Mouse (Mus musculus): ENCODE data around the gene Fsd1.

The Fsd1 gene

DNA sequence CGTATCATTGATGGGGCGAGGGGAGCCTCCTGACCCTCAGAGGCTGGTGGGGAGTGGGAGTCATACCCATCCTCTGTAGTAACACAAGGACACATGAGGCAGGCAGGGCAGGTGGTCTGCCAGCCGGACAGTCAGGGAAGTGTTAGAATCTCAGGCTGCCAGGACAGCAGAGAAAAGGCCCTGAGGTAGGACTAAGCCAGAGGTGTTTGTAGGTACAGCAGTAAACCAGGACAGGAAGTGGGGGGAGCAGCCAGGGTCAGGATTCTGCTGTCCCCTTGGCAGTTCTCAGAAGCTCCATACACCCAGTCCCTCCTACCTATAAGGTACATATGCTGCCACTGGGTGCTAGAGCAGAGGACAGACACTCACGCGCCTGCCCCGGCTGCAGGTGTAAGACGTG, 24.7 kb upstream of the Fsd1 start:
- no peak for DNase-seq (ENCODE audit: low spot score in 2 of 2)

DNA sequence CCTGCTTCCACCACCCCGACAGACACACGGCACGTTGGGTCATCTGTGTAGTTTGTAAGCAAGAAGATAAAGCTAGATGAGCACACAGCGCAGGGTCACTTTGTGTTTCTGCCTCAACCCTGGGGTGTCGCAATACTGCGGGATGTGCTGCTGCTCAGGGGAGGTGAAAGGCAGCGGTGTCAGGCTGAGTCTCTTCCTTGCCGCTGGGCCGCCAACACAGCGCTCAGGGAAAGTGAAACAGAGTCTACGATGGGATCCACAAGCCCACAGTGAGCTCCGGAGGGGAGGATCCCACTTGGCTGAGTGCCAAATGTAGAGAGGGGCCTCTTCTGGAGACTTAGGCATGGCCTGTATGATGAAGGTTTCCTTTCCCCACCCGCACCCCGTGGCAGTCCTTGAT, 23.1 kb upstream of the Fsd1 start:
- no peak for DNase-seq (ENCODE audit: low spot score in 2 of 2)

- DNase-seq (ENCODE audit: low spot score in 2 of 2), result no peak
Measured at GRCm38 (mm10) chr17:55964496-55964895, 21.8 kb upstream of the Fsd1 start.

- no peak for DNase-seq (ENCODE audit: low spot score in 2 of 2)
Measured at GRCm38 (mm10) chr17:55964996-55965395, 21.3 kb upstream of the Fsd1 start.

DNA sequence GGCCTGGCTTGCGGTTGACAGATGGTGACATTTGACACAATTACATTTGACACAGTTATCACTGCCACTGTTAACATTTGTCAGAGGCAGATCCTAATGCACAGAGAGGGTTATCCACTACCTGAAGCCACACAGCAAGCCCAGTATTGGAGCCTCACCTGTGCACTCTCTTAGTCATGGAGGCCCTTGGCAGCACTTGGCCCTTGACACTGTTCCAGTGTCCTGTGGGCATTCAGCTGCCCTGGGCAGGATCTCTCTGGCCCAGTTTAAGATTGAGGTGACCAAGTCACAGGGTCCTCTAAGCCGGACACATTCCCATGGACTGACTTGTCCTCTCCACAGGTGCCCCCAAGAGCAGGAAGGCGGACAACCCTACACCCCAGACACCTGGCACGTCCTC, 19.1 kb upstream of the Fsd1 start:
- no peak for DNase-seq (ENCODE audit: low spot score in 2 of 2)

GRCm38 (mm10) chr17:55968210-55968609, 18.1 kb upstream of the Fsd1 start:
- no peak for DNase-seq (ENCODE audit: low spot score in 2 of 2)

DNA sequence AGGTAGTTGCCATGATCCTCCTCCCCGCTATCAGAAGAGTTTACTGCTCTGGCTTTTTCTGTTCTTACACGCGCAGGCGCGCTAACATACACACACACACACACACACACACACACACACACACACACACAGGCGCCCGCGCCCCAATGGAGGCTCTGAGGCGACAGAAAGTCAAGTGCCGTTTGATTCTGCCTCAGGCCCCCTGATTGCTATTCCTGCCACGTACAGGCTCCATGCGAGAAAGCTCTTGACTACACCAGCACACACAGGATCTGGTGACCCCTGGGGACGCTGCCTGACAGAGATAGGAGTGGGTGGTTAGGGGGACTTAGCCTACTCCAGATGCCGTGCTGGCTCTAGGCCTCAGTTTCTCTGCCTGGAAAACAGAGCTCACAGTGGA, 16.7 kb upstream of the Fsd1 start:
- no peak for DNase-seq (ENCODE audit: low spot score in 2 of 2)

- no peak for DNase-seq (ENCODE audit: low spot score in 2 of 2)
Measured at GRCm38 (mm10) chr17:55969966-55970891, 16.1 kb upstream of the Fsd1 start, which contains the start of gene Shd. TSS of gene Shd (plus strand) at chr17:55970467.

DNA sequence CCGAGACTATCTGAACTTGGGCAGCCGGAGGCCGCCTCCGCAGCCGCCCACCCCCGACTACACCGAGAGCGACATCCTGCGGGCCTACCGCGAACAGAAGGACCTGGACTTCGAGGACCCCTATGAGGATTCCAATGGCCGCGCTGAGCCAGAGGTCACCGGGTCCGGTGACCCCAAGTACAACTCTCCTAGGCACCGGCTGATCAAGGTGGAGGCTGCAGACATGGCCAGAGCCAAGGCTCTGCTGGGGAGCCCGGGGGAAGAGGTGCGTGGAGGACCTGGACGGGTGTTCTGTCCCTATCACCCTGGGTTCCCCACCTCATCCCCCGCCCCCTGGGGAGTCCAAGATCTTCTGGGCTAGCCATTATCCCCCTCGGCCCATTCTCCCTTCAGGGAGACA, 14.9 kb upstream of the Fsd1 start:
- no peak for DNase-seq (ENCODE audit: low spot score in 2 of 2)

DNA sequence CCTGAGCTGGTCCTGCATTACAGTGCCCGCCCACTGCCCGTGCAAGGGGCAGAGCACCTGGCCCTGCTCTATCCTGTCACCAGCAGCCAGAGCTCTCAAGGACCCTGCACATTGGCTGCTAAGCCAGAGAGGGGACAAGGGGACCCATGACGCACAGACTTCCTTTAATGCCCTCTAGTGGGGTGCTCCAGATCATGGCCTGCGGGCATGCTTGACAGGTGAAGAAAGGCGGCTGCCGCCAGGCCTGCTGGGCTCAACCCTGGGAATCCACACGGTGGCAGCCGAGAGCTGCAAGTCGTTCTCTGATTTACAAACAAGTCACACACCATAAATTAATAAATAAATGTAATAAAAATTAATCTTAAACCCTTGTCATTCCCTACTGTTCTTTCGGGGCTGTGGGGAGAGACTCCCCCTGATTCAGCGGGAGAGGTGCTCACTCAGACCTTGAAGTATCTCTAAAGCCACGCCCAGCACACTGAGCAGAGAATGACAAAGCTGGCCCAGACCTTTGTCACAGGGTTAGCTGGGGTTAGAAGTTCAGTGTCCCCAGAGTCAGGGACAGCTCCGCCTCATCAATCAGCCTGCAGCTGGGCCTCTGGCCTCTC, 9.9 kb upstream of the Fsd1 start:
- DNase-seq (ENCODE audit: low spot score in 2 of 2), result peak; percentile 51 to 56

DNA sequence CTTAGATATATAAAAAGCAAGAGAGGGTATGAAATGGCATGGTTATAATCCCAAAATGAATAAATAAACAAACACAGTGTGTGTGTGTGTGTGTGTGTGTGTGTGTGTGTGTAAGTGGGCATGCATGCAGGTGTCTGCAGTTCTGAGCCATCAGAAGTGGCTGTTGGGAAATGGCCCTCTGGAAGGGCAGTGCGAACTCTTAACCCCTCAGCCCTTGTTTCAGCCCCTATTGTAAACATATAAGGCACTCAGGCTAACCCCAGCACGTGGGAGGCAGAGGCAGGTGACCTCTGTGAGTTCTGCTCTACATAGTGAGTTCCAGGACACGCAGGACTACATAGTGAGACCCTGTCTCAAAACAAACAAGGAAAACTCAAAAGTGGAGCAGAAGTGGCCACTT, 9.0 kb upstream of the Fsd1 start:
- DNase-seq (ENCODE audit: low spot score in 2 of 2), result no peak

DNA sequence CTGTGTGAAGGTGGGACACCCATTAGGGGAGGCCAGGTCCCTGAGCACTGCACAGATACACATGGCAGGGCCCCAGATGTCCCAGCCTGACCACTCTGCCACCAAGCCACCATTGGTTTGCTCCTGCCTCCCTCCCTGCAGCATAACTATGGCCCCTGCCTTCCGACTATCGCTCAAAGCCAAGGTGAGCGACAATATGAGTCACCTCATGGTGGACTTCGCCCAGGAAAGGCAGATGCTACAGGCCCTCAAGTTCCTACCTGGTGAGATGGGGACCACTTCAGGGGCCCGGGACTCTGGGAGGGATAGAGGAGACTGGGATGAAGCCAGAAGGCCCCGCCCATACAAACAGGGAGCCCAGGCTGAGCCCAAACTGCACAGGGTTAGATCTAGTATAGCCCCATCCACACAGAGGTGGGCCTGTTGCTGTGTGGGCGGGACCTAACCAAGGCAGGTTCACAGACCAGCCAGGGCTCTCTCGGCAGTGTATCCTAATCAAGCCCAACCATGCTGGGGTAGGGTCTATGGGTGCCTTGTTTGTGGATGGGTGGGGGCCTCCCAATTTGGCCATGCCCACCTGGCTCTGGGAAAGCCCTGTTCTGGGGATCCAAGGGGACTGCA, 4.1 kb downstream of the Fsd1 start:
- DNase-seq (ENCODE audit: low spot score in 2 of 2), result no peak

DNA sequence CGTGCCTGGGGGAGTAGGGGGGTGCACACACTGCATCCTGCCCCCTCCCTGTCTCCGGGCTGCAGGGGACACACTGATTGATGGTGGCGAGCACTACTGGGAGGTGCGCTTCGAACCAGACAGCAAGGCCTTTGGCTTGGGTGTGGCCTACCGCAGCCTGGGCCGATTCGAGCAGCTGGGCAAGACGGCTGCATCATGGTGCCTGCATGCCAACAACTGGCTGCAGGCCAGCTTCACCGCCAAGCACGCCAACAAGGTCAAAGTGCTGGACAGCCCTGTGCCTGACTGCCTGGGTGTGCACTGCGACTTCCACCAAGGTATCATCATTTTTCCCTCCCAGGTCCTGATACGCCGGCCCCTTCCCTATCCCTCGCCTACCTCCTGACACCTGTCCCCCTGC, 9.7 kb downstream of the Fsd1 start:
- no peak for DNase-seq (ENCODE audit: low spot score in 2 of 2)

DNA sequence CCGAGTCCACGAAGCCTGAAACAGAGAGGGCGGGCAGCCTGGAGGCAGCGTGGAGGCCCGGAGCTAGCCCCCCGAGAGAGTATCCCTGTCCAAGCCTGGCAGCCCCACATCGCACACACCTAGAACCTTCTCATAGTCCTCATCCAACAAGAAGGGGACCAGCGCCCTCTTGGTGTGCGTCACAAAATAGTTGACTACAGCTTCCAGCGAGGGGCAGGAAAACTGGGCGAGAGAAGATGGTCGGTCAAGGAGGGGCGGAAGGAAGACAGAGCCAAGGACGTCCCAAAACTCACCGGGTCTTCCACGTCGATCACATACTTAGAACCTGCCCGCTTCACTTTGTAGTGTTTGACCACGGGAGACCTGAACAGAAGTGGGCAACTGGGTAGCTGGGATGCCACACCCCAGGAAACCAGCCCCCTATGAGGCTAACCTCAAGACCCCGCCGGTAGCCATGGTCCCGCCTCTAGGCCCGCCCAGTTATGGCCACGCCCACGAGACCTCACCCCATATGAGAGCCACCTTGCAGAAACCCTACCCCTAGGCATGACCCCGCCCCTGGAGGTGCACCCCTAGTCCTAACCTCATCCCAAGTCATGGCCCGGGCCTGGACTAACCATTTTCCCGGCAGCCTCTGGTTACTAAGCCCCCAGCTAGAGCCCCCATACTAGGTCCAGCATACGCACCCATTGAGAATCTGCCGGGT, 13.6 kb downstream of the Fsd1 start:
- no peak for DNase-seq (ENCODE audit: low spot score in 2 of 2)

DNA sequence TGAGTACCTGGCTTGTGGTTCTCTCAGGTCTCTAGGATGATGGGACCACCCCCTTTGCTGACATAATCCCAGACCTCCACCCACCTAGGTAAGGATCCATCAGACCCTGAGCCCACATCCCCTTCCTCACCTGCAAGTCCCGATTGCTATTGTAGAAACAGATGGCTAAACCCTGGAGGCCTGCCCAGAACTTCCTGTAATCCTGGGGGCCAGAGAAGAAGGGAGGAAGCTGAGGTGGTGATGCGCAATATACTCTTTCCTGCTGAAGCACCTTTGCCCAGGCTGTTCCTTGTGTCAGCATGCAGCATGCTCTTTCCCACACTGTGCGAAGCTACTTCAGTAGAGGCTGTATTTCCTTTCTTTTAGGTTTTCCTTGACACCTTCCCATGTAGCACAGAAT, 16.7 kb downstream of the Fsd1 start:
- DNase-seq (ENCODE audit: low spot score in 2 of 2), result no peak

DNA sequence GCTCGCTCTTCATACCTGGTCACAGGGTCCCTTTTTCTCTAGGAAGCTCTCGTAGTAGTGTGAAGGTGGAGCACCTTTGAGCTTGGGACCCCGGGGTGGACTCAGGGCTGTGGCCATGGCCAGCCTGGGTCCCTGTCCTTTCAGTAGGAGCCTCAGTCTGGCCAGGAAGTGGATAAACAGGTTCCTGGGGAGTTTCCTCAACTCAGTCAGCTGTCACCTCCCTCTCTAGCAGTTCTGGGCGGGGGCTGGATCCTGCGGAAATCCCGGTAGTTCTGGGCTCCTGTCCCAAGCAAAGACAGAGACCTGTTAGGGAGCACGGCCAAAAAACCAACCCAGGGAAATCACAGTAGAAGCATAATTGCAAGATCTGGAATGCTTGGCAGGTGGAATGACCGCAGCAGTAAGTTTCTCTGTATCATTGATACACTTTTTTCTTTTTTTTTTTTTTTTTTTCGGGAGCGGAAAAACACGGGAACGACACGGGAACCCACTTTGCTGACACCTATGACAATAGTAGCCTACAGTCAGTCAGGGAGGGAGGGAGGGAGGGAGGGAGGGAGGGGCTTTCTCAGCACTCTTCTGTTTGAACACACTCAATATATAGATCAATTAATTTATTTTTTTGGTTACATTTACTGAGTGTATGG, 19.2 kb downstream of the Fsd1 start, which contains the start of the genes Stap2 and Mpnd:
Gene Stap2 (minus strand): TSS at position 170 of the 647 bp plus-strand sequence.
Gene Mpnd (plus strand): TSS at position 297 of the 647 bp plus-strand sequence.
- no peak for DNase-seq (ENCODE audit: low spot score in 2 of 2)

DNA sequence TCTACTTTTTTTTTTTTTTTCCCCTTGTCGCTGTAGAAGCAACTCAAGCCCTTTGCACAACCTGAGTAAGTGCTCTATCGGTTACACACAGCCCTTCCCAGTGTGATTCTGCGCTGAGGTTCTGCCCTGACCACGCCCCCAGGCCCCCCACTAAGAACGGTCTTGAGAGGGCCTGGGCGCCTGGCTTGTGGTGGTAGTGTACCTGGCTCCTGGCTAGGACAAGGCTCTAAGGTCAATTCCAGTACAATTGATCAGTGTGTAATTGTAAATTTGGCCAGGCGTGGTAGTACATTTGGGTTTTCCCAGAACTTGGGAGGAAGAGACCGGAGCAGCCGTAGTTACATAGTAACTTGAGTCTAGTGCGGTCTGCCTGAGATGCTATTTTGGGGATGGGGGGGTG, 20.6 kb downstream of the Fsd1 start:
- DNase-seq (ENCODE audit: low spot score in 2 of 2), result no peak

DNA sequence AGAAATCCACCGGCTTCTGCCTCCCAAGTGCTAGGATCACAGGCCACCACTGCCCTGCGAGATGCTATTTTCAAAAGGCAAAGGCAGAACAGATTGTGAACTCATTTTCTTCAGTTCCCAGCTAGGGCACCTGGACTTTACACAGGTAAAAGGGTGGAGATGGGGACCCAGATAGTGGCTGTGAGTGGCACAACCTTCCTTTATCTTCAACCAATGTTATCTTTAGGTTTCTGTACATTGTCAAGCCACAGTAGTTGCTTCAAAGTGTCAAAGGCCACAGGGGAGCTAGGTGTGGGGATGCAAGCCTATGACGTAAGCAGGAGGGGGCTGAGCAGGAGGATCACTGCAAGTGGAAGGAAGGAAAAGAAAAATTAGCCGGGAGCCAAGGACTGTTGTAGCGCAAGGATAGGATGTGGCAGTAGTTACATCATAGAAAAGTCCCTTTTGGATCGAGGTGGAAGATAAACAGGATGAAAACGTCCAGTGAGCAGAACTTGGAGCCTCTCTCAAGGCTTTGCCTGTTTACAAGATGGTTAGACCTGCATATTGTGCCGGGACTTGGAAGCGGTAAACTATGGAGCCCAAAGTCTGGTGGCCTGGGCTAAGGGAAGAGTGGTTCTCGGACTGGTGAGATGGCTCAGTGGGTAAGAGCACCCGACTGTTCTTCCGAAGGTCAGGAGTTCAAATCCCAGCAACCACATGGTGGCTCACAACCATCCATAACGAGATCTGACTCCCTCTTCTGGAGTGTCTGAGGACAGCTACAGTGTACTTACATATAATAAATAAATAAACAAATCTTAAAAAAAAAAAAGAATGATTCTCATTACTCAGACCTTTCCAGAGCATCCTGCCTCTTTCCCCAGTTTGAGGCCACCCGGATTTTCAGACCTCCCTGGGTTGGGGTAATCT, 21.4 kb downstream of the Fsd1 start:
- no peak for DNase-seq (ENCODE audit: low spot score in 2 of 2)

DNA sequence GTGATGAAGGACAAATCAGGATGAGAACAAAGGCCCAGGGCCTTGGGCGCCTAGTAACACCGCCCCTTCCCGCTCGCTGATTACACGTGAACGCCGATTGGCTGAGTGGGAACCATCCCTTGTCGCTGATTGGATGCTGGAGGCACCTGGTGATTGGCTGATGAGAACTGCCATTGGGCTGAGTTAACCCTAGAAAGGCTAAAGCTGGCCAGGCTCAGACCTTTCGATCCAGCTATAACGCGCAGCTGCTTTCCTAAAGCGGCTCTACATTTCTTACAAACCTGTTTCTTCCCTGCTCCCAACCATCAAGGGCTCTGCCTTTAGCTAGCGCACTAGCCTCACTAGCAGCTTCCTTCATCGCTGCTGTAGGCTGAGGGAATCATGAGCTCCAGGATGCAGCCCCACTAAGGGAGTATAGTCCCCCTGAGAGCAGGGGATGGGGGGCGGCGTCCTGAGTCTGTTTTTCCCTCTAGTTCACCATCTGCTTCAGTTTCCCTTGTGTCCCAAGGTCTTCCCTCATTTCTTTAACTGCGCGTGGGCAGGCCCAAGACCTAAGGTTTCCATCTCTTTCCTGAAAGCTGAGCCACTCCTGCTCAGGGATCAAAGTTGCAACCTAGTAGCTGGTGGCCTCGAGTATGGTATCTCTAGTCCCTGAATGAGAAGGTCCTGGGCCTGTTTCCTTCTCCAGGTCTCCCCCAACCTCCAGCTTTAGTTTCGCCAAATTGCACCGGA, 22.2 kb downstream of the Fsd1 start:
- peak; percentile 92 for DNase-seq (ENCODE audit: low spot score in 2 of 2)
